Mouse (Mus musculus) forebrain, embryonic 16.5 days (tissue): ENCODE results near the gene Clpb. TPM values are rescaled to one million over a fixed set of nuclear protein-coding genes. Genes with fewer than 3 reads are reported as not detected.
A peak's percentile ranks its signal among the peaks of the same experiment; 100 is the strongest.

ENCODE experiments used
- ATAC-seq: fragments of 200-750 bp; cut with Nextera tagmentation; 2 replicates; pipeline ENCODE4 v1.8.0; 2017; ENCODE audit warnings: mild to moderate bottlenecking, moderate library complexity
- H3K27ac ChIP-seq: fragments of 300-500 bp; sonication (generic); 2 replicates; pipeline ENCODE4 v1.5.1; 2014; ENCODE audit warnings: low read length, control low read depth
- H3K27me3 ChIP-seq: fragments of 300-500 bp; sonication (generic); replicated peaks from 2 replicates; pipeline ENCODE4 v1.6.1; 2014; ENCODE audit warnings: low read length; ENCODE audit not compliant: control insufficient read depth, insufficient read depth
- H3K36me3 ChIP-seq: fragments of 300-500 bp; sonication (generic); 2 replicates; pipeline ENCODE4 v1.6.1; 2014; ENCODE audit not compliant: control insufficient read depth, insufficient read depth
- H3K4me1 ChIP-seq: fragments of 300-500 bp; sonication (generic); replicated peaks from 2 replicates; pipeline ENCODE4 v1.6.1; 2014; ENCODE audit warnings: low read length; ENCODE audit not compliant: control insufficient read depth, insufficient read depth
- H3K4me2 ChIP-seq: fragments of 300-500 bp; sonication (generic); 2 replicates; pipeline ENCODE4 v1.6.1; 2014; ENCODE audit warnings: mild to moderate bottlenecking, low read length, control low read depth
- H3K4me3 ChIP-seq: fragments of 300-500 bp; sonication (generic); replicated peaks from 2 replicates; pipeline ENCODE4 v1.5.1; 2014; ENCODE audit warnings: mild to moderate bottlenecking, low read length, control low read depth
- H3K9ac ChIP-seq: fragments of 300-500 bp; sonication (generic); replicated peaks from 2 replicates; pipeline ENCODE4 v1.6.1; 2014; ENCODE audit warnings: low read depth, low read length, control low read depth
- H3K9me3 ChIP-seq: fragments of 300-500 bp; sonication (generic); 2 replicates; pipeline ENCODE4 v1.6.1; 2016; ENCODE audit warnings: low read length; ENCODE audit not compliant: control insufficient read depth
- WGBS: fragments of 180-500 bp; shearing (Covaris S2); extraction: QIAGEN DNeasy Blood & Tissue Kit; methylation state at CpG from one replicate; pipeline ENCODE4 v1.1.7; 2014; 5-methylcytosine and 5-hydroxymethylcytosine counted together
- polyA plus RNA-seq: library from polyadenylated mRNA; unstranded; fragments of >200 nt; fragmentation: Nextera tagmentation; extraction: Ambion mirVana; gene quantifications from 2 replicates; pipeline ENCODE4 v1.2.1, GENCODE M21; 2015

Gene Clpb
- polyA plus RNA-seq, 1 experiment from 2014 or later: 51.9 TPM

DNA sequence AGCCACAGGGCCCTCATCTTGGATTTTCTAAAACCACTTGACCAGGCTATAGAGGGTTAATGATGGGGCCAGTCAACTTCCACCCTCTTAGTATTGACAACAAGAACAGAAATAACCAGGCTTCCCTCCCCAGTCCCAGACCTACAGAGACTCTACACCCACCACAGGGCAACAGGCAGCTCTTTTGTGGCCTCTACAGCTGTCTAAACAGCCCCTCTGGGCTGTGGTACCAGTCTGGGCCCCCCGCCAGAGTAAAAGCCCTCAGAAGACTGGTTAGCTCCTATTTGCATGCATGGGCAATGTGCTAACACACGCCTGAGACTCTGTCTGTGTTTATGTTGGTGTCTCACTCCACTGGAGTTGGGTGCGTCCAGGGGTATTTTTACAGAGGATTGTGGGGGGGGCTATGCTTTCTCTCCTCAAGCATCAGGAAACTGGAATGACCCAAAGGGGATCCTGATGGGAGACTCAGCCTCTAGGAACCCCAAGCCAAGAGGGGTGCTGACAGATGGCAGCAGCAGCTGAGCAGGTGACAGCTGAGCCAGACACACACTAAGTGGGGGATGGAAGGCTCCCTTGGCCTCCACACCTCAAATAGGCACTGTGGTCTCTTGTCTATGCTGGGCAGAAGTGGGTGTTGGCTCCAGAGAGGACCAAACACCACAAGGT is 170.6 kb downstream of the Clpb start:
- Histone ChIP-seq H3K27me3 (peaks cover 2% of the 10 kb centered on the region; the same call in 1 of the 2 replicates), H3K4me1 (peaks cover 39% of the 10 kb centered on the region), H3K36me3 (peaks cover 5% of the 10 kb centered on the region; the same call in 1 of the 2 replicates), H3K9ac (no peak overlapping the region), H3K27ac (peak overlapping the region; percentile 64), H3K9me3 (no peaks in the 10 kb centered on the region), H3K4me2 (no peak overlapping the region), H3K4me3 (no peak overlapping the region)
- peak; percentile 70 for ATAC-seq
- WGBS: 31% methylated on average over 3 of the region's 3 CpGs

DNA sequence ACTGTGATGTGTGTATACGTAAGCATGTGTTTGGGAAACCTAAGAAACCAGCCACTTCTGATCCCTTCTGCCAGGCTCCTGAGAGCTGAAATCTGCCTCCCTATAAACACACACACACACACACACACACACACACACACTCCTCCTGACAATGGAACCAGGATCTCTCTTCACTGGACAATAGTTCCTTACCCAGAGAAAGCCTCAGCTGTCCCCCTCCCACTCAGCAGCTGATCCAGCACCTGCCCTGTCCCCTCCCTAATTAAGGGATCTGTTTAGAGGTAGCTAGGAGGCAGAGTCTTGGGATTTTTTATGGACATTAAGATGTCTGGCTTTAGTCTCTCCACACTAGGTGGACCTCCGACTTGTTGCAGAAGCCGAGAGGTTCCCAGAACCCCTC is 171.5 kb downstream of the Clpb start:
- H3K4me2 ChIP-seq: peak overlapping the region; percentile 9; the same call in 1 of the 2 replicates
- no peaks in the 10 kb centered on the region for H3K9me3 ChIP-seq
- no peak overlapping the region for H3K4me3 ChIP-seq
- ATAC-seq: no peak
- H3K27me3 ChIP-seq: peaks cover 2% of the 10 kb centered on the region; the same call in 1 of the 2 replicates
- H3K27ac ChIP-seq: no peak overlapping the region; the same call in 1 of the 2 replicates
- H3K4me1 ChIP-seq: peaks cover 39% of the 10 kb centered on the region
- 43% methylated on average over 3 of the region's 3 CpGs for WGBS
- no peak overlapping the region for H3K9ac ChIP-seq
- peaks cover 5% of the 10 kb centered on the region; the same call in 1 of the 2 replicates for H3K36me3 ChIP-seq

DNA sequence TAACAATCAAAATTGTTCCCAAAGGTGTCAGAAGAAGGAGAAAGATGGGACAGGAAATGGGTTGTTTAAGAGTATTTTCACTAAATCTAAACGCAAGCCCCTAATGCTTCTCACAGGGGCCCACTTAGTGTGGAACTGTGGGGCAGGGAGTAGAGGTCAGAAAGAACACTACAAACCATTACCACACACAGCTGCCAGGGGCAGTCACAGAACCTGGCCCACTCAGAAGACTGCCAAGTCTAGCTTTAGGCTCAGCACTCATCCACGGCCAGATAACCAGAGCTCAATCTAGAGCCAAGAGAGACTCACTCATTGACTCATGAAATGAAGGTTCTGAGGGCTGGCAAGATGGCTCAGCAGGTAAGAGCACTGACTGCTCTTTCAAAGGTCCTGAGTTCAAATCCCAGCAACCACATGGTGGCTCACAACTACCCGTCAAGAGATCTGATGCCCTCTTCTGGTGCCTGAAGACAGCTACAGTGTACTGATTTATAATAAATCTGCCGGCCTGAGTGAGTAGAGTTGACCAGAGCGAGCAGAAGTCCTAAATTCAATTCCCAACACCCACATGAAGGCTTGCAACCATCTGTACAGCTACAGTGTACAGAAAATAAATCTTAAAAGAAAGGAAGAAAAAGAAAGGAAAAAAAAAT is 172.2 kb downstream of the Clpb start:
- Histone ChIP-seq H3K9me3 (no peaks in the 10 kb centered on the region), H3K27ac (no peak overlapping the region), H3K27me3 (peaks cover 2% of the 10 kb centered on the region; the same call in 1 of the 2 replicates), H3K36me3 (peaks cover 5% of the 10 kb centered on the region; the same call in 1 of the 2 replicates), H3K4me1 (peaks cover 39% of the 10 kb centered on the region), H3K9ac (no peak overlapping the region), H3K4me2 (peak overlapping the region; percentile 99), H3K4me3 (peak overlapping the region; percentile 76)
- no peak for ATAC-seq
- 41% methylated on average over 5 of the region's 5 CpGs for WGBS

DNA sequence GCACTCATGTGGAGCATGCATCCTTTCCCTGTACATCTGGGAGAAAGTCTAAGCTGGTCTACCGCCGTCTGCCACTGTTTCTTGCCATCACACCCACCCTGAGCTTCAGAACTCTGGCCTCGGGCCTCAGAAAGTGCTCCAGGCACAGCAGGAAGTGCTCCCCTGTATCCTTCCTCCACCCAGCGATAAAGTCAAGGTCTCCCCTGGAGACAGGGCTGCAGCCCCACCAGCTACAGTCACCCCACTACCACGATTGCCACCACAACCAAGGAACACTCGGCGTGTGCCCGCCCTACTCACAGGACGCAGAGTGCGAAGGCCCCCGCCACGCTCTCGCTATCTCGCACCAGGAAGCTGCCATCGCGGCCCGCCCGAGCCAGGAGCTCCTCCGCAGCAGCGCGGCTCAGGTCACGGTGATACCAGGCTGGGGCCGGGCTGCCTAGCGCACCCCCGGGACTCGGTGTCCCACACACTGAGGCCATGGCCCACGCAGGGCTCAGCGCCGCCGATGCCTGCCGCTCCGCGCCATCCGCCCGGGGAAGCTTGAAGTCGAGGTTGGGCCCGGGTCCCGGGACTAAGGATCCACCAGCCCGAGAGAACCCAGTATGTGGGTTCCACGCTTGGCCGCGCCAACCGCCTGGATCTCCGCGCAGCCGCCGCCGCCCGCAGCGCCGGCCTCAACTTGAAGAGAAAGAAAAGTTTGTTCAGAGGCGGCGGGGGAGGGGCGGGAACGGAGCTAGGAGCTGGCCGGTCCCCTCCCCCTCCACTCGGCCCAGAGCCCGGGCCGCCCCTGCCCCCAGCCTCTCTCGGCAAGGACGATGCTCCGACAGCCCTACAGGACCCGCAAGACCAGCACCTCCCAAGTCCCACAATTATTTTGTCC is 173.1 kb downstream of the Clpb start:
- Histone ChIP-seq H3K4me3 (peak overlapping the region; percentile 76), H3K9me3 (no peaks in the 10 kb centered on the region), H3K27me3 (peaks cover 2% of the 10 kb centered on the region; the same call in 1 of the 2 replicates), H3K4me2 (peak overlapping the region; percentile 99), H3K36me3 (peaks cover 2% of the 10 kb centered on the region; the same call in 1 of the 2 replicates), H3K4me1 (peaks cover 39% of the 10 kb centered on the region), H3K9ac (peak overlapping the region; percentile 83), H3K27ac (peak overlapping the region; percentile 75)
- peak; percentile 29 for ATAC-seq
- WGBS: 0% methylated on average over 57 of the region's 63 CpGs

DNA sequence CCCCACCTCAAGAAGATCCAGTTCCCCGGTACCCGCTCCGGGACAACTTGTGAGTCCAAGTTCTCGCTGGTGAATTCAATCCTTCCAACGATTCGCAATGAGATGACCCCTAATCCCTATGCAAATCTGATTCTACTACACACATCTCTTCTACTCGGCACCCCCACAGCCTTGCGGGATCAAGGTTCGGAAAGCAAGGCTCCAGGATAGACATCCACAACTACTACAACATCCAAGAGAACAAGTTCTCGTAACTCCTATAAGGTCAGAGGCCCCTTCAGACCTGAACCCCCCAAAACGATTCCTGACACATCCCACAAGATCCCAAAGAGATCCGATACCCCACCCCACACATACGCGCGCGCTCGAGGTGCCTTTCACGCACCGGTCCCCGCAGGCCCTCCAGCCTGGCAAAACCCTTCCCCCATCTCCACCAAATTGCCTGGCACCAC is 173.7 kb downstream of the Clpb start:
- peak overlapping the region; percentile 83 for H3K9ac ChIP-seq
- peaks cover 2% of the 10 kb centered on the region; the same call in 1 of the 2 replicates for H3K27me3 ChIP-seq
- H3K9me3 ChIP-seq: no peaks in the 10 kb centered on the region
- ATAC-seq: 0 out of 2 replicates have a peak, but pooled peaks have one; percentile 1
- H3K4me2 ChIP-seq: peak overlapping the region; percentile 99
- H3K4me3 ChIP-seq: peak overlapping the region; percentile 76
- peak overlapping the region; percentile 53 for H3K27ac ChIP-seq
- WGBS: 0% methylated on average over 20 of the region's 20 CpGs
- peaks cover 39% of the 10 kb centered on the region for H3K4me1 ChIP-seq
- no peaks in the 10 kb centered on the region for H3K36me3 ChIP-seq

DNA sequence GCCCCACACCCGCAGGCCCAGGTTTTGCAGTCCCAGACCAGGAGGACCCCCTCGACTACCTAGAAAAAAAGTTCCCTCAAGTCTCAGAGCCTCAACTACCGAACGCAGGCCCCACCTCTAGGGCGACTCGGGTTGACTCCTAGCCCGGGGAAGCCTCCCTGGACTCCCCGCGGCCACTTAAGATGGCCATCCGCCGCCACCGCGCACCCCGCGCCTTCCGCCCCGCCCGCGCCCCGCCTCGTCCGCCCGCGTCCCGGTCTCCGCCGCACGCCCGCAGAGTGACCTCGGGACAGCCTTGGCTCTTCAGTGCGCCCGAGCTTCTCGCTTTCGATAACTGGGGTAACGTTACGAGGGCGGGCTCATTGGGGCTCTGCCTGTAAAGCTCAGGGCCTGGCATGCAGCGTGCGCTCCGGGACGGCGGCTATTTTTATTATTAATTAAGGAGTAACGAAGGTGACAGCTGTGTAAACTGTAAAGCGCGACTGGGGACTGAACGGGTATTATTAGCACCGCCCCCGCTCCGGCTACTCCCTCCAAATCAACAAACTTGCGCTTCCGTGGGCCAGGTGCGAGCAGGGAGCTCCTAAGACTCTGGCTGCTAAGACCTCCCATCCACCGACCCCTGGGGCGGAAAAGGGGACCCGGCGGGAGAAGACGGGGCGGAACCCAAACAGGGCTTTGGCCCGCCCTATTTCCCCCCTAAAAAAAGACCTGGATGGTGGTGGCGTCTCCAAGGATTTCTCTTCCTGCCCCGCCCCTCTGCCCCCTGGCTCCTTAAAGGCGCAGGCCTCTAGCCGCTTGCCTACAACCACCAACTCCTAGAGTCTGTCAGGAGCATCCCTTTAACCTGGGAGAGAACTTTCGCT is 174.4 kb downstream of the Clpb start, which contains the start of gene Inppl1:
Inppl1 (minus strand) TSS at position 624 of the 866 bp plus-strand sequence.
- peak; percentile 70 for ATAC-seq
- Histone ChIP-seq H3K27me3 (peaks cover 2% of the 10 kb centered on the region; the same call in 1 of the 2 replicates), H3K4me2 (peak within 1 kb of the TSS; percentile 99), H3K9me3 (no peaks in the 10 kb centered on the region), H3K9ac (peak within 1 kb of the TSS; percentile 83), H3K4me1 (peaks cover 39% of the 10 kb centered on the region), H3K4me3 (peak within 1 kb of the TSS; percentile 76), H3K27ac (peak within 1 kb of the TSS; percentile 53), H3K36me3 (no peaks in the 10 kb centered on the region)
- under 1% methylated on average over 64 of the region's 64 CpGs for WGBS

DNA sequence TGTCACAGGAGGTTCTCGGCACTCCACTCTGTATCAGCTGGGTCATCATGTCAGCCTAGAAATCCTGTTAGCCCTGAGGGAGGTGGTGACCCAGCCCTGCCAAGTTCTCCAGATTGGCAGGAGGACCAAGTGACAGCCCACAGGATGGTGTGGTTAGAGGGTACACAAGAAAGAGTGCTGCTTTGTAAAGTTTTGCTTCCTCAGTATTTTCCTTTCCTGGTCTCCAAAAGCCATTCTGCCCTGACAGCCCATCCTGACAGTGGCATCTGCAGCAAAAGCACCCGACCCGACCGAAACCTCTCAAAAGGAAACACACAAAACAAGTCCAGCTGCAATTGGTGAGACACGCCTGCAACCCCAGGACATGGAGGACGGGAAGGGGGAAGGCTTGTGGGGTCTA is 180.8 kb downstream of the Clpb start:
- Histone ChIP-seq H3K4me1 (no peaks in the 10 kb centered on the region), H3K36me3 (no peaks in the 10 kb centered on the region), H3K4me2 (no peak overlapping the region), H3K27ac (no peak overlapping the region), H3K27me3 (no peaks in the 10 kb centered on the region), H3K9me3 (no peaks in the 10 kb centered on the region), H3K9ac (no peak overlapping the region), H3K4me3 (no peak overlapping the region)
- WGBS: 78% methylated on average over 6 of the region's 6 CpGs
- ATAC-seq: no peak
